Mouse (Mus musculus): ENCODE measurements around the gene Cdh10.

GRCm38 (mm10) chr15:18850497-18850896 lies 31.8 kb downstream of the Cdh10 start:
- TF ChIP-seq POLR2A (IDR thresholded peaks at IDR 0.05; ENCODE audit: control insufficient read depth, extremely low read depth, insufficient read depth, low read length, poor library complexity) (no peak), CTCF (IDR thresholded peaks at IDR 0.05; ENCODE audit: borderline replicate concordance, control insufficient read depth, extremely low read depth, insufficient read depth, low read length, poor library complexity) (no peak)

All from thymus, adult 2 months (tissue).